Mouse (Mus musculus): ENCODE measurements around the gene Gm10282. TPM values are rescaled to one million over a fixed set of nuclear protein-coding genes. Genes with fewer than 3 reads are reported as not detected.

Gm10282 gene
- total and polyA plus RNA-seq, 3 experiments, result 11.7 to 133 TPM; not detected in 1

GRCm38 (mm10) chr8:72268356-72268755 lies 36.7 kb downstream of the Gm10282 start:
- H3K27me3 ChIP-seq (ENCODE audit: control insufficient read depth in 1 of 2, insufficient read depth in 2 of 2, low read length in 2 of 2), result no peaks in the 10 kb centered on the region
- H3K9ac ChIP-seq (ENCODE audit: control insufficient read depth, low read depth, low read length, poor library complexity, severe bottlenecking), result peak overlapping the region; percentile 59
- H3K27ac ChIP-seq (ENCODE audit: control insufficient read depth, low read depth, low read length), result peak overlapping the region; percentile 84
- TF ChIP-seq BHLHE40 (IDR thresholded peaks at IDR 0.05; ENCODE audit: borderline replicate concordance, low read depth, low read length) (0 out of 2 replicates have a peak, but pooled peaks have one; percentile 60), MAX (IDR thresholded peaks at IDR 0.05; ENCODE audit: low read length) (no peak; the same call in 1 of the 2 replicates), RAD21 (IDR thresholded peaks at IDR 0.05; ENCODE audit: low read depth, low read length) (no peak), ZC3H11A (IDR thresholded peaks at IDR 0.05; ENCODE audit: low read depth, low read length) (no peak), EP300 (IDR thresholded peaks at IDR 0.05; ENCODE audit: low read depth in 1 of 2, low read length in 2 of 2) (peak; percentile 94 to 96), SIN3A (IDR thresholded peaks at IDR 0.05; ENCODE audit: low read length) (peak; percentile 72; the same call in 1 of the 2 replicates), HCFC1 (IDR thresholded peaks at IDR 0.05; ENCODE audit: low read depth, low read length) (no peak), MYB (IDR thresholded peaks at IDR 0.05; ENCODE audit: low read depth, low read length) (0 out of 2 replicates have a peak, but pooled peaks have one; percentile 21), POLR2A (IDR thresholded peaks at IDR 0.05; ENCODE audit: control insufficient read depth in 1 of 2, insufficient read depth in 1 of 2, low read depth in 1 of 2, low read length in 2 of 2, poor library complexity in 1 of 2) (peak in 1 of 2 experiments; percentile 72; a peak in 1 of 4 replicates), POLR2AphosphoS5 (IDR thresholded peaks at IDR 0.05; ENCODE audit: borderline replicate concordance, low read depth, low read length) (no peak), MAZ (IDR thresholded peaks at IDR 0.05; ENCODE audit: low read depth, low read length) (peak; percentile 71), TBP (IDR thresholded peaks at IDR 0.05; ENCODE audit: low read depth, low read length) (peak; percentile 94), RCOR1 (IDR thresholded peaks at IDR 0.05; ENCODE audit: low read depth, low read length) (peak; percentile 79), TAL1 (IDR thresholded peaks at IDR 0.05; ENCODE audit: low read length) (peak; percentile 97), MAFK (IDR thresholded peaks at IDR 0.05; ENCODE audit: borderline replicate concordance, low read depth, low read length) (no peak; the same call in 1 of the 2 replicates), NELFE (IDR thresholded peaks at IDR 0.05; ENCODE audit: low read depth, low read length) (peak; percentile 56), NRF1 (IDR thresholded peaks at IDR 0.05; ENCODE audit: insufficient read depth, low read depth, low read length, poor library complexity, severe bottlenecking) (peak; percentile 63), USF2 (IDR thresholded peaks at IDR 0.05; ENCODE audit: borderline replicate concordance in 1 of 2, insufficient read depth in 1 of 2, low read depth in 1 of 2, low read length in 2 of 2) (no peak), ZMIZ1 (IDR thresholded peaks at IDR 0.05; ENCODE audit: low read depth, low read length) (peak; percentile 74), POLR2AphosphoS2 (IDR thresholded peaks at IDR 0.05; ENCODE audit: low read length) (peak; percentile 41; the same call in 1 of the 2 replicates), TCF12 (IDR thresholded peaks at IDR 0.05; ENCODE audit: low read depth, low read length) (peak; percentile 97), CTCF (IDR thresholded peaks at IDR 0.05 in 2 of 3, conservative IDR thresholded peaks at IDR 0.05 in 1 of 3; ENCODE audit: control insufficient read depth in 1 of 3, insufficient read depth in 1 of 3, low read depth in 2 of 3, low read length in 3 of 3, poor library complexity in 1 of 3, severe bottlenecking in 1 of 3) (no peak), ETS1 (IDR thresholded peaks at IDR 0.05; ENCODE audit: low read depth, low read length) (peak; percentile 66; the same call in 1 of the 2 replicates), MEF2A (IDR thresholded peaks at IDR 0.05; ENCODE audit: extremely low read depth, insufficient replicate concordance, low read depth, low read length, poor library complexity, severe bottlenecking) (peak; percentile 82; the same call in 1 of the 2 replicates), ELF1 (IDR thresholded peaks at IDR 0.05; ENCODE audit: low read depth, low read length) (0 out of 2 replicates have a peak, but pooled peaks have one; percentile 8), GATA1 (IDR thresholded peaks at IDR 0.05; ENCODE audit: low read depth, low read length) (peak; percentile 93)
- H3K79me2 ChIP-seq (ENCODE audit: control insufficient read depth, insufficient read depth, low read length, poor library complexity), result no peaks in the 10 kb centered on the region
- peak overlapping the region; percentile 46 to 49 for H3K4me3 ChIP-seq (ENCODE audit: control insufficient read depth in 1 of 2, insufficient read depth in 1 of 2, low read depth in 2 of 2, low read length in 2 of 2)
- no peaks in the 10 kb centered on the region for H3K9me3 ChIP-seq (replicated peaks; ENCODE audit: insufficient read depth, low read length)
- peaks cover 0 to 20% of the 10 kb centered on the region in 2 experiments; a peak in 2 of 4 replicates for H3K36me3 ChIP-seq (ENCODE audit: control insufficient read depth in 1 of 2, insufficient read depth in 2 of 2, low read length in 2 of 2)
- DNase-seq (ENCODE audit: low read depth, low spot score), result peak; percentile 93
- peaks cover 0 to 28% of the 10 kb centered on the region in 2 experiments; a peak in 2 of 4 replicates for H3K4me1 ChIP-seq (ENCODE audit: control insufficient read depth in 1 of 2, insufficient read depth in 2 of 2, low read length in 2 of 2)
